Mouse (Mus musculus) stomach, embryonic 16.5 days (tissue): ENCODE data around the gene Cx3cr1. TPM values are rescaled to one million over a fixed set of nuclear protein-coding genes. Genes with fewer than 3 reads are reported as not detected.

ENCODE experiments used
- ATAC-seq: fragments of 200-750 bp; cut with Nextera tagmentation; 2 replicates; pipeline ENCODE4 v1.8.0; 2017; ENCODE audit warnings: moderate number of reproducible peaks, moderate TSS enrichment; ENCODE audit not compliant: insufficient read depth, low FRiP score
- H3K27ac ChIP-seq: fragments of 300-500 bp; sonication (generic); 2 replicates; pipeline ENCODE4 v1.5.1; 2014; ENCODE audit warnings: low read length
- H3K27me3 ChIP-seq: fragments of 300-500 bp; sonication (generic); 2 replicates; pipeline ENCODE4 v1.6.1; 2014; ENCODE audit warnings: low read length, control low read depth, mixed read lengths; ENCODE audit not compliant: control insufficient read depth, insufficient read depth
- H3K36me3 ChIP-seq: fragments of 300-500 bp; sonication (generic); 2 replicates; pipeline ENCODE4 v1.6.1; 2014; ENCODE audit warnings: low read length; ENCODE audit not compliant: control insufficient read depth, insufficient read depth
- H3K4me1 ChIP-seq: fragments of 300-500 bp; sonication (generic); 2 replicates; pipeline ENCODE4 v1.6.1; 2014; ENCODE audit warnings: low read length, control low read depth, mixed read lengths; ENCODE audit not compliant: control insufficient read depth, insufficient read depth
- H3K4me2 ChIP-seq: fragments of 300-500 bp; sonication (generic); 2 replicates; pipeline ENCODE4 v1.6.1; 2014; ENCODE audit warnings: low read depth, low read length, mixed read lengths
- H3K4me3 ChIP-seq: fragments of 300-500 bp; sonication (generic); replicated peaks from 2 replicates; pipeline ENCODE4 v1.5.1; 2014; ENCODE audit warnings: mild to moderate bottlenecking, low read length
- H3K9ac ChIP-seq: fragments of 300-500 bp; sonication (generic); 2 replicates; pipeline ENCODE4 v1.6.1; 2014; ENCODE audit warnings: low read length
- H3K9me3 ChIP-seq: fragments of 300-500 bp; sonication (generic); replicated peaks from 2 replicates; pipeline ENCODE4 v1.6.1; 2016; ENCODE audit warnings: low read length, control low read depth; ENCODE audit not compliant: control insufficient read depth
- WGBS: fragments of 180-500 bp; shearing (Covaris S2); extraction: QIAGEN DNeasy Blood & Tissue Kit; methylation state at CpG from one replicate; pipeline ENCODE4 v1.1.7; 2014; 5-methylcytosine and 5-hydroxymethylcytosine counted together
- polyA plus RNA-seq: library from polyadenylated mRNA; unstranded; fragments of >200 nt; fragmentation: Nextera tagmentation; extraction: Ambion mirVana; gene quantifications from 2 replicates; pipeline ENCODE4 v1.2.1, GENCODE M21; 2015

The Cx3cr1 gene
- polyA plus RNA-seq, 1 experiment from 2014 or later = 15.2 TPM

DNA sequence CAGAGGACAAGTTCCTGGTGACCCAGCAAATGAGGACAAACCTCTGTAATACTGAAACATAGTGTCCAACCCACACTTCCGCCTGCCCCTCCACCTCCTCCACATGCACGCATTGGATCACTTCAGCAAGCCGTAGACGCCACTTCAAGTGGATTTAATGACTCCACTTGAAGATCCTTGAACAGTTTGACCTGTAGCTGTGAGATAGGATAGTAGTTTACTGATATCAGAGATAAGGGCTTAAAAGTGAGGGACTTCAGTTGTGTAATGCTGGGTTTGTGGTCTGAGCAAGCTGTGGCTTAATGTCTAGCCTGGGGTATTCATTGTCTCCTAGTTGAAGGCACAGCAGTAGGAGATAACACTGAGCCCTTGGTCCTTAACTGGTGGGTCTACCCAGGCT, 146.2 kb downstream of the Cx3cr1 start:
- Histone ChIP-seq H3K27ac (no peak overlapping the region), H3K4me3 (no peak overlapping the region), H3K36me3 (peaks cover 33% of the 10 kb centered on the region; the same call in 1 of the 2 replicates), H3K9ac (no peak overlapping the region), H3K9me3 (no peaks in the 10 kb centered on the region), H3K4me2 (no peak overlapping the region), H3K27me3 (no peaks in the 10 kb centered on the region), H3K4me1 (peaks cover 10% of the 10 kb centered on the region)
- WGBS = 86% methylated on average over 4 of the region's 4 CpGs
- ATAC-seq = no peak

DNA sequence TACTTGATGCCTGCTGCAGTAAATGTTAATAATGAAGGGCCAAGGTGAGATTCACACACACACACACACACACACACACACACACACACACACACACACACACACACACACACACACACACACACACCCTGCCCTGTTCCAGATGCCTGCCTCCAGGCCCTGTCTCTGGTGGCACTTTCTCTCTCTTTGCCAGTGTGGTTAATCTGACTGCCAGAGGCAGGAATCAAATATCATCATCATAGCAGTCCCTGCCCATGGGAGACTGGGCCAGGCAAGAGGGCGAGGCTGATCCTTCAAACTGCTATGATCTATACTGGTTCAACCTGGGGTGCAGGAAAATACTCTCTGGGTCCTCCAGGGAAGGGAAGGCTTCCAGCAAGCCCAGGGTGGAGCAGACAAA, 149.8 kb downstream of the Cx3cr1 start:
- Histone ChIP-seq H3K4me3 (no peak overlapping the region), H3K4me1 (no peaks in the 10 kb centered on the region), H3K36me3 (peaks cover 18% of the 10 kb centered on the region; the same call in 1 of the 2 replicates), H3K4me2 (no peak overlapping the region), H3K27me3 (no peaks in the 10 kb centered on the region), H3K27ac (no peak overlapping the region), H3K9ac (no peak overlapping the region), H3K9me3 (no peaks in the 10 kb centered on the region)
- ATAC-seq = no peak
- WGBS = 91% methylated on average over 1 of the region's 1 CpGs

DNA sequence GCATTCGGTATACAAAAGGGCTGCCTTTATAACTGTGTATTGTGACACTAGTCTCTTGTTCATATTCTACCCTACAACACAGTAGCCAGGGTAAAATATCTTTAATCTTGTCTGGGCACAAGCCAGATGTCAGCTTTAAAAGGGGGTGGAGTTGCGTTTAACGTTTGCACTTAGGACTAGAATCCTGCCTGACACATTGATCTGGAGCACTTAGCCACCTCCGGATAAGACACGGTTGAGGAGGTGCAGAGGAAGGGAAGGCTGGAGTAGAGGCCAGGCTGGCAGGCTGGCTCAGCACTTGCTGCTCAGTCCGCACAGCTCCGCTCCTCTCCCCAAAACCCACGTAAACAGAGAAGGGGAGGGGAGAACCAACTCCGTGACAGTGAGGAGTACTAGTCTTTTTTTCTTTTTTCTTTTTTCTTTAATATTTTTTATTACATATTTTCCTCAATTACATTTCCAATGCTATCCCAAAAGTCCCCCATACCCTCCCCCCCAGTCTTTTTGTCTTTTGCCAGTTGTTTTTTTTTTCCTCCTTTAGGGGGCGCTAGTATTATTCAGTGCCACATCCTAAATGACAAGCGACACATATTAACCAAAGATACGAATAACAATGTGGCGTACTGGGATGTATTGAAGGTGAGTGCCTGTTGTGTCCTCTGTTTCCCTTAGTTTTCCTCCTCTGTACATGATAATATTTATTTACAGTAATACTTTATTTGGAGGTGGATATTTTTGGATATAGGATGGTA, 156.4 kb downstream of the Cx3cr1 start:
- H3K4me1 ChIP-seq = no peaks in the 10 kb centered on the region
- H3K27ac ChIP-seq = no peak overlapping the region
- peaks cover 30% of the 10 kb centered on the region for H3K36me3 ChIP-seq
- no peak overlapping the region for H3K4me2 ChIP-seq
- H3K9me3 ChIP-seq = no peaks in the 10 kb centered on the region
- H3K27me3 ChIP-seq = no peaks in the 10 kb centered on the region
- 72% methylated on average over 13 of the region's 13 CpGs for WGBS
- ATAC-seq = no peak
- no peak overlapping the region for H3K9ac ChIP-seq
- no peak overlapping the region for H3K4me3 ChIP-seq

DNA sequence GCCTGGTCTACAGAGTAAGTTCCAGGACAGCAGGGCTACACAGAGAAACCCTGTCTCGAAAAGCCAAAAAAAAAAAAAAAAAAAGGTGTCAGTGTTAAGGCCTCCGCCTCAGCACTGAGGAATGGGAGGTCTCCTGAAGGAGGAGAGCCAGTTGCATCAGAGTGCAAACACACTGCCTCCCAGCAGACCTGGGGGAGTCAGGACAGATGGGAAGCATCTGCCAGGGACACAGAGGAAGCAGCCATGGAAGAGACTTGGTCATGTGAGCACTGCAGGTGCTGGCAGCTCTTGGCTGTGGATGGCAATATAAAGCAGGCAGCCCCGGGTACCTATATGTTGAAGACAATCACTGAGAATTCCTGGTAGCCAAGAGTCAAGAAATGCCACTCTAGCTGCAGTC, 159.7 kb downstream of the Cx3cr1 start:
- Histone ChIP-seq H3K4me2 (no peak overlapping the region), H3K9me3 (no peaks in the 10 kb centered on the region), H3K27ac (no peak overlapping the region), H3K36me3 (peaks cover 40% of the 10 kb centered on the region), H3K4me1 (no peaks in the 10 kb centered on the region), H3K27me3 (no peaks in the 10 kb centered on the region), H3K4me3 (no peak overlapping the region), H3K9ac (no peak overlapping the region)
- WGBS = 91% methylated on average over 3 of the region's 3 CpGs
- no peak for ATAC-seq

DNA sequence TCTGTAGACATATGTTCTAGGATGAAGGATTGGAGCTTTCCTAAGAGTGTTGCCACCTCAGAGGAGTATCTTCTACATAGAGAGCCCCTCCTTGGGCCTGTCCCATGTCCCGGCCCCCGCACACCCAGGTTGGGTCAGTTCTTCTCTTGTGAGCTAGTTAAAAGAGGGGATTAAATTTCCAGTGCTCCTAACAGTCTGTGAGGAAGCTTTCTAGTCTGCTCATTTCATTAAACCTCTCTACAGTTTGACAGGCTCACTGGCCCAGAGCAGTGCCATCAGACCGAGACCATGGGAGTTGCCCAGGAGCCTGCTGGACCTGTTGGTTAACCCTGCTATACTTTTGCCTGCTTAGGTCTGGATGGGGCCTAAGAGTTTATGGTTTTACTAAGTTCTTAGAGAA, 161.0 kb downstream of the Cx3cr1 start:
- Histone ChIP-seq H3K4me2 (no peak overlapping the region), H3K27me3 (no peaks in the 10 kb centered on the region), H3K36me3 (peaks cover 39% of the 10 kb centered on the region), H3K27ac (no peak overlapping the region), H3K9ac (no peak overlapping the region), H3K4me1 (no peaks in the 10 kb centered on the region), H3K9me3 (no peaks in the 10 kb centered on the region), H3K4me3 (no peak overlapping the region)
- 90% methylated on average over 3 of the region's 3 CpGs for WGBS
- no peak for ATAC-seq

DNA sequence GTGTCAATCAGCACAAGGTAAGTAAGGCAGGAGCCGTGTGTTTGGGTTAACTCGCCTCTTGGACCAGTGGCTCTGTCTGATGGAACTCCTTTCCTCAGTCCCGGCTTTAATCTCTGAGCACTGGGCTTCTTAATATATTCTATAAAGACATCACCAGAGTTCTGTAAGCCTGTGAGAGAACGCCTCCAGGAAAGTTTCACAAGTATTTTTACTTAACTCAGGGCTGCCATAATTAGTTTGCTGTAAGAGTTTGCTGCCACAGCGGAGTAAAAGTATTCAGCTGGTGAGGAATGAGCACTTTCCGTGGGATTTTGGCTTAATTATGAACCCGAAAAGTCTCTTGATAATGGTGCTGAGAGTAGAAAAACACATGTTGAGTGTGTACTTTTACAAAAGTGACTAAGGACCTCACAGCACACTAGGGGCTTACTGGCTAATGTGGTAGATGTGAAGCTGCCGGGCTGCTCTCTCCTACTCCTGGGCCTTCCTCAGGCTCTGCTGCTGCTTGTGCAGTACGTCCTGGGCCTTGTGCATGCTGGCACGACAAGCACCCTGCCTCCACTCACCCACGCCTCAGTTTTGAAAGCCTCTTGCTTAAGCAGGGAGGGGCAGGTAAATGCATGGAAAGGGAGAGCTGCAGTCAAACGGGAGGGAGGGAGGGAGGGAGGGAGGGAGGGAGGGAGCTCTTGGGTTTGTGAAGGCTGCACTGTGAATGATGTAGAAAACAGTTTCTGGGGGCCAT, 167.1 kb downstream of the Cx3cr1 start:
- H3K36me3 ChIP-seq = peaks cover 20% of the 10 kb centered on the region
- 85% methylated on average over 12 of the region's 12 CpGs for WGBS

DNA sequence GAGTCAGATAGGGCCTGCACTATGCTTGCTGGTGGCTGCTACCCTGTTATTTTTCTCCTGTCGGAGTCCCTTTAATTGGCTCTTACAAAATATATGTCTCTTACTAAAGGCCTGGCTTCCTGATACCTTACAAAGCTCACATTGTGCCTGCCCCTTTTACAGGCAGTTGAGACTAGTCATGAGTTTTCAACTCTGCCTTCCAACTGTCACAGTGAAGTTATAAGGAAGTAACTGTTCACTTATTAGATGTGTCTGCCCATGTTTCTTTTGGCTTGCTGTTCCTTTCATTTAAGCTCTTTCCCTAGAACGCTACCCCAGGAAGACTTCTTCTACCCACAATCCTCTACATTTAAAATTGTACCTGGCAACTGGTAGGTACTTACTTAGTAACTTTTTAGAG, 170.2 kb downstream of the Cx3cr1 start:
- H3K4me2 ChIP-seq = no peak overlapping the region
- 0 out of 2 replicates have a peak, but pooled peaks cover 4% of the 10 kb centered on the region for H3K36me3 ChIP-seq
- no peaks in the 10 kb centered on the region for H3K9me3 ChIP-seq
- H3K9ac ChIP-seq = no peak overlapping the region
- peaks cover 9% of the 10 kb centered on the region for H3K4me1 ChIP-seq
- 91% methylated on average over 2 of the region's 2 CpGs for WGBS
- no peak for ATAC-seq
- H3K4me3 ChIP-seq = no peak overlapping the region
- no peaks in the 10 kb centered on the region for H3K27me3 ChIP-seq
- H3K27ac ChIP-seq = no peak overlapping the region

More for the DNA sequence above, 167.1 kb downstream of the Cx3cr1 start:
- H3K4me1 ChIP-seq = no peaks in the 10 kb centered on the region
- no peak overlapping the region for H3K4me3 ChIP-seq
- H3K27me3 ChIP-seq = no peaks in the 10 kb centered on the region
- ATAC-seq = no peak
- no peaks in the 10 kb centered on the region for H3K9me3 ChIP-seq
- H3K9ac ChIP-seq = no peak overlapping the region
- H3K4me2 ChIP-seq = no peak overlapping the region
- no peak overlapping the region for H3K27ac ChIP-seq

DNA sequence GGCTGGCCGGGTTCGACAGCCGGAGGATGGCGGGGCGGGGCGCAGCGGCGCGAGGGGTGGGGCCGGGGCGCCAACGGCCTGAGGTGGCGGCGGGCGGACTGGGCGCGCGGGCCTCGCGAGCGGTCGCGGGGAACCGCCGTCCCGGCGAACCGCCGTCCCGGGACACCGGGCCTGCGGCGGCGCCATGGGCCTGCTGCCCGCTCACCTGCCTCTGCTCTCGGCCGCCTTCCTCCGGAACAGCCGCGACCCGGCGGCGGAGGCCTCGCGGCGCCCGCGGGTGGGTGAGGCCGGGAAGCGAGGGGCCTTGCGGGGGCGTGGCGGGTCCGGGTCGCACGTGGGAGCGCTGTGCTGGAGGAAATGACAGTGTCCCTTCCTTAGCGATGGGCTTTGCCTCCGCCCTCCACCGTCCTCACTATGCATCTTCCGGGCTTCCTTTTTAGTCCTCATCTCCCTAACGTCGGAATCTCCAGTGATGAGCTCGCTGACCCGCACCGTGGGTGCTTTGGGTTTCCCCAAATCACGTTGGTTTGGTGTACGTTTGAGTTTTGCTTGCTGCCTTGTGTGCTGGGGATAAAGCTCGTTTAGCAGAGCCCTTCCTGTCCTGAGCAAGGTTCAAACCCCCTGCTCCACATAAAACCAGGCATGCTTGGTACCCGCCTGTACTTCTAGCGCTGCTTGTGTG, 174.5 kb downstream of the Cx3cr1 start:
- 0 out of 2 replicates have a peak, but pooled peaks cover 2% of the 10 kb centered on the region for H3K36me3 ChIP-seq

More for the DNA sequence above, 174.5 kb downstream of the Cx3cr1 start:
- no peaks in the 10 kb centered on the region for H3K9me3 ChIP-seq
- peak overlapping the region; percentile 79 for H3K27ac ChIP-seq
- H3K4me2 ChIP-seq = peak overlapping the region; percentile 85
- no peaks in the 10 kb centered on the region for H3K27me3 ChIP-seq
- peak overlapping the region; percentile 90 for H3K9ac ChIP-seq
- H3K4me3 ChIP-seq = peak overlapping the region; percentile 87
- under 1% methylated on average over 40 of the region's 71 CpGs for WGBS
- ATAC-seq = peak; percentile 75
- peaks cover 14% of the 10 kb centered on the region for H3K4me1 ChIP-seq
